Mouse (Mus musculus) layer of hippocampus, adult 9-10 months (tissue): ENCODE measurements at regions not wholly inside any gene's neighbourhood (a gene's known extent, or its start where the extent isn't known, plus 50 kb on each side); places are given as distances from the start of the nearest gene placed in this dataset.

Experiments used
- DNase-seq: peaks from one replicate; pipeline ENCODE4 v3.0.0; 2022; ENCODE audit warnings: low spot score

- no peak for DNase-seq
Measured at GRCm38 (mm10) chr3:62159031-62159430, 179.1 kb upstream of the Arhgef26 start.

- DNase-seq: peak; percentile 24
Measured at GRCm38 (mm10) chr3:62170647-62171046, 167.5 kb upstream of the Arhgef26 start.

GRCm38 (mm10) chr3:62187807-62188509, 150.2 kb upstream of the Arhgef26 start:
- no peak for DNase-seq

GRCm38 (mm10) chr3:62192466-62192865, 145.7 kb upstream of the Arhgef26 start:
- DNase-seq: peak; percentile 59

GRCm38 (mm10) chr3:62194421-62194820, 143.7 kb upstream of the Arhgef26 start:
- no peak for DNase-seq

- no peak for DNase-seq
Measured at GRCm38 (mm10) chr3:62196679-62197078, 141.5 kb upstream of the Arhgef26 start.

GRCm38 (mm10) chr3:62215806-62216205, 122.3 kb upstream of the Arhgef26 start:
- DNase-seq: peak; percentile 57

- DNase-seq: no peak
Measured at GRCm38 (mm10) chr3:62217335-62217734, 120.8 kb upstream of the Arhgef26 start.

- no peak for DNase-seq
Measured at GRCm38 (mm10) chr3:62227697-62228096, 110.4 kb upstream of the Arhgef26 start.

- DNase-seq: no peak
Measured at GRCm38 (mm10) chr3:62228156-62228555, 110.0 kb upstream of the Arhgef26 start.

- DNase-seq: no peak
Measured at GRCm38 (mm10) chr3:62241031-62241430, 97.1 kb upstream of the Arhgef26 start.

GRCm38 (mm10) chr3:62271703-62272102, 66.4 kb upstream of the Arhgef26 start:
- peak; percentile 13 for DNase-seq

GRCm38 (mm10) chr3:62278279-62278678, 59.9 kb upstream of the Arhgef26 start:
- DNase-seq: no peak

GRCm38 (mm10) chr3:62280960-62281359, 57.2 kb upstream of the Arhgef26 start:
- no peak for DNase-seq
